Mouse (Mus musculus) left cerebral cortex, postnatal 36 days (tissue): ENCODE results near the gene Acss2. TPM values are rescaled to one million over a fixed set of nuclear protein-coding genes. Genes with fewer than 3 reads are reported as not detected.
"Not testable (repeated sequence)": the region's sequence is repeated elsewhere in the genome, so short reads cannot be mapped to it uniquely, and the experiment has no call there.

ENCODE experiments used
- DNase-seq, 2 experiments: peaks; one replicate each; pipeline ENCODE4 v3.0.0; 2021 to 2022; ENCODE audit warnings: low spot score in 2 of 2, mixed read lengths in 1 of 2
- intact Hi-C: fragments of 180-260 bp; cut with DNase I; formaldehyde crosslinking; loops from one replicate; pipeline ENCODE4 v1.15.1; 2025
- total RNA-seq, 2 experiments: library from RNA; stranded (reverse); gene quantifications; 2 replicates each; pipeline ENCODE4 v1.2.3; 2021

The Acss2 gene
- total RNA-seq, 2 experiments from 2014 or later = 60.1 to 61.2 TPM

DNA sequence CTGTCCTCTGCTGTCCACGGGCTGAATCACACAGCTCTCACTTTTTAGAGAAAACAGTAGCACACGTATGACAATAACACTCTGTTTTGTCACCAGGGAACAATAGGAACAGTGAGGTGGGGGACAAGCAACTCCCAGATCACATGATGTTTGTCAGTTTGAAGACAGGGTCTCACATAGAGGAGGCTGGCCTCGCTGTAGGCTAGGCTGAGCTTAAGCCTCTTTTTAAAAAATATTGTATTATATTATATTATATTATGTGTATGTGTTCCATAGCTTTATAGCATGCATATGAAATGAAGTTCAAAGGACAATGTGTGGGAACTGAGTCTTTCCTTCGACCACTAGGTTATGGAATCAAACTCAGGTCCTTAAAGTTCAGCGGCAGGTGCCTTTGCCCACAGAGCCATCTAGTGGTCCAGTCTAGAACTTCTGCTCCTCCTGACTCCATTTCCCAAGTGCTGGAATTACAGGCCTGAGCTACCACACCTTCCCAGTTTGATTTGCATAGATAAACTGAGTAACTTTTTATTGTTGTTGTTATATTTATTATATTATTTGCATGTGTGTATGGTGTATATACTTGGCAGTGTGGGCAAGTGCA, 66.3 kb downstream of the Acss2 start:
- intact Hi-C loops = loop anchor here (2.0 kb wide), 1 partner anchor 67 kb away; the partner anchor contains the start of gene Acss2
- peak in 1 of 2 experiments; percentile 25 for DNase-seq

DNA sequence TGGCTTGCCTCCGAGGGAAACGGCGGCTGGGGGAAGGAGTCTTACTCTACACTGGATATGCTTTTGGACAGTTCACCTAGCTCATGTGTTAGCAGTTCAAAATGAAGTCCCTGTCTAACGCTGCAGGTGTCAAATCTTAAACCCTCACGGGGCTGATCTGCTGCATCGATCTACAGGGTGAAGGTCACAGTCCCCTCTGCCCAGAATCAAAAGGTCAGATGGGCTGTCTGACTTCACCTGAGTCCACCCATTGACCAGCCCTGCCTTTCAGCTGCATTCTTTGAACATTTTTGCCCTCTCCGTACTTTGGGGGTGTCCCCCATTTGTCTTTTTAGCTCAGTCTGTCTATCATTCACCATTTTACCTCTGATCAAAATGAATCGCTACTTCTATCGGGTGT, 67.3 kb downstream of the Acss2 start:
- no peak for DNase-seq
- intact Hi-C loops = loop anchor here (2.0 kb wide), 1 partner anchor 68 kb away; the partner anchor contains the start of gene Acss2

DNA sequence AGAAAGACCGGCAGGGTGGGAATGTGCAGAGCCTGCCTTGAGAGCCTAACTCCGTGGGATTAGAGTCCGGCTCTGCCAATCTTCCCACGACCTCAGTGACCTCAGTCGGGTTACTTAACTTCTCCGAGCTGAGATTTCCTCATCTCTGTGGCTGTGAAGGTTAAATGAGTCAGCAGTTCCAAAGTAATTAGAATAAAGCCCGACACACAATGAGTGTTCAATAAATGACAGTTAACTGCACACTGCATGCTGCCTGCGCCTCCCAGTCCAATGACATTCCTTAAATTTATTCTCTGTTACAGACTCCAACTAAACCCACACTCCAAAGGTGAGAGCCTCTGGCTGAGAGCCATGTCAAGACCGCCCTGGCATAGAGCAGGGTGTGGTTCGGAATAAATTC, 67.7 kb downstream of the Acss2 start:
- intact Hi-C loops = loop anchor here (2.0 kb wide), 1 partner anchor 69 kb away; the partner anchor contains the start of gene Acss2
- DNase-seq = no peak

DNA sequence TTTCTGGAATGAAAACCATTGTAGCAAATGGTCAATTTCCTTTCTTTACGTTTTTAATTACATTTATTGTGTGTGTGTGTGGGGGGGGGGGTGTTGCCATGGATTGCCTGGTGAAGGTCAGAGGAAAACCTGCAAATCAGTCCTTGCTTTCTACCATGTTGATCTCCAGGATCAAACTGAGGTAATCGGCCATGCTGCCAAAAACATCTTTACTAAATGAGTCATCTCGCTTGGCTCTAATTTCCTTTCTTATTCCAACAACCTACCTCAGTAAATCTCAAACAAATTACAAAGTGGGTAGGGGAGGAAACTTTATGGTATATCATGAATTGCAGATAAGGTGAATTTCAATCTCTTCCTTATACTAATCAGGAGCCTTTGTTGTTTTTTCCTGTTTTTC, 70.4 kb downstream of the Acss2 start:
- intact Hi-C loops = no loop called here

DNA sequence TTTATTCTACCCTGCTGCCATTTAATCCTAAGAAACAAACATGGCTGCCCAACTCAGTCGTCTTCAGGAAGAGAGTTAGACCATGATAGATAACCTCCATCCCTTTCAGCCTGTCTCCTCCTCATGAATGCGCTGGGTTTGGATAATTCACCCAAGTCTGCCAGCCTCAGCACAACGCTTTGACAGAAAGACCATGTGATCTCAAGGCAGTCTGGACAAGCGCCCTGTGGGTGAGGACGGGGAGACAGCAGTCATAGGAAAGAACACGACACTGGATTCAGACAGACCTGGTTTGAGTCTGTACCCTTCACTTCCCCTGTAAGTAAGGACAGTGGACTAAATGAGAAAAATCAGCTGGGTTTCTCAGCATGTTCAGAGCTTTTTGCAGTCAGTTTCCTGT, 71.8 kb downstream of the Acss2 start:
- intact Hi-C loops = no loop called here
- no peak for DNase-seq

More for the DNA sequence above, 70.4 kb downstream of the Acss2 start:
- DNase-seq = no peak

DNA sequence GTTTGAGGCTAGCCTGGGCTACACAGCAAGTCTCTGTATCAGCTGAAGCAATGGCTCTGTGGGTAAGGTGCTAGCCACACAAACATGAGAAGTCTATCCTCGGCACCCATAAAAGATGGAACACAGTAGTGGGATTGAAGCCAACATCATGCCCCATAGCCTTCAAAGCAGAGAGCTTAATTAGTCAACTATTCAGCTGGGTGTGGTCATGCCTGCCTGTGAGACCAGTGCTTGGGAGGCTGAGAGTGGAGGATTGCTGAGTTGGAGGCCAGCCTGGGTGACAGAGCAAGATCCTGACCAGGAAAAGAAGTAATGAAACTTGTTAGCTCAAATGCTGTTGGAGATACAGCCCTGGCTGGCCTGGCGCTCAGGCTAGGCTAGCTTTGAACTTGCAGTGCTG, 73.1 kb downstream of the Acss2 start:
- no peak for DNase-seq
- intact Hi-C loops = no loop called here

DNA sequence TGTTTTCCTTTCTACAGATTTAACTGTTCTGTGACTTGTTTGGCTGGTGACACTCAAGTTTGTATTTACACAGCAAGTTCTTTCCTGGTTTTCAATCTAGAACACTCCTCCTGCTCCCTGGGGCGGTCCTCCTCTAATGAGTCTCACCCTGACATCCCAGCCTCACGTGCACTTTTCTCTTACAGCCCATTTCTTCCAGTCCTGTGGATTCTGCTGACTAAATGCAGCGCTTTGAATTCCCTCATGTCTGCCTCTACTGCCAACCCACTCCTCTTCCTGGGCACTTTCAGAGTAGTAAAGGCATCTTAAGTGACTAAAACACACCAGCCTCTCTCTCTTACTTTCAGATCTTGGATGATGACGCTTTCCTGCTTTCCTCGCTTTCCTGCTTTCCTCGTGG, 73.9 kb downstream of the Acss2 start:
- DNase-seq = no peak
- intact Hi-C loops = loop anchor here (2.0 kb wide), 1 partner anchor 75 kb away; the partner anchor contains the start of gene Acss2

DNA sequence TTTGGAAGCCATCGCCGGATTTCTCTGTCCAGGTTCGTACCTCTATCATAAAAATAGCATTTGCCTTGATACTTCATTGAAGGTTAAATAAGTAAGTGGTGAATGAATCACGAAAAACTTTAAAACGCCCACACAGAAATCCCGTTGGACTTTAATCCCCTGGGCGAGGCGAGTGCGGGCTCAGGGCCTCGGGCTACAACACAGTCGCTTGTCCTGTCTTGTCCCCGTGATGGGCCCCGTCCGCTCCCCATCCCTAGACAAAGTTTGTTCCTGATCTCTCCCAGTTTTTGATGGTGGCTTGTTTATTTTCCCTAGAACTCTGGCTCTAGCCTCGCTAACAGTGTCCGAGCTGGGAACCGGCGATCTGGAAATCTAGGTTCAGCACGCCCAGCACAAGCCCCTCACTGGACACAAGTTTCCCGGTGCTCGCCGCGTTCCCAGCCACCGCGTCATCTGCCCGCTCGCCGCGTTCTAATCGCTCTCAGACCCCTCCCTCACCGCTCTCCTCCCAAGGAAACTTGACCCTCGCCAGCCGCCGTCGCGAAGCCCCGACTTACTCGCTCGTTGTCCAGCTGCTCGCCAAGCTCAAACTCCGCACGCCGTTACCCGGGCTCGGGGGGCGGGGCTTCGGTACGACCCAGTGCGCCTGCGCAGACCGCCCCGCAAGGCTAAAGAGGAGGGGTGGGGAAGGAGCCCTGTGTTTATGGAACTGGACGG, 74.5 kb downstream of the Acss2 start, which contains the start of gene Gss:
Gss (minus strand) TSS at position 674 of the 717 bp plus-strand sequence.
- DNase-seq = peak; percentile 98 to 99
- intact Hi-C loops = loop anchor here (2.0 kb wide), 1 partner anchor 75 kb away; the partner anchor contains the start of gene Acss2

DNA sequence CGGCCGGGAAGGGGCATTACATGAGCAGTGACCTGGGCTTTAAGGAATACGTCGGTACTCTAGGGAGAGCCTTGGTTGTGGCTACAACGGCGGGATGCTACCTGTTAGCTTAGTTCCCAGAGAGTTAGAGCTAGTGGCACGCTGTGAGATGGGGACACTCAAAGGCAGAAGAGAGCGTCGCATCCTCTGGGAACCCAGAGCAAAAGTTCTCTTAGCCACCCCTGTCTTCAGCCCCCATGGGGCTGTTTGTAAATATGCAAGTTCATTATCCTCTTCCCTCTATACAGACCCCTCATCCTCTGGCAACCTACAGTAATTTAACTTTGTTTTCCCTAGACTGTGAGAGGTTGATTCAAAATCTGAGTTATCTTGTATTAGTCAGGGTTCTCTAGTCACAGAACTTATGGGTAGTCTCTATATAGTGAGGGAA, 75.1 kb downstream of the Acss2 start:
- intact Hi-C loops = loop anchor here (2.0 kb wide), 1 partner anchor 76 kb away; the partner anchor contains the start of gene Acss2
- no peak for DNase-seq

DNA sequence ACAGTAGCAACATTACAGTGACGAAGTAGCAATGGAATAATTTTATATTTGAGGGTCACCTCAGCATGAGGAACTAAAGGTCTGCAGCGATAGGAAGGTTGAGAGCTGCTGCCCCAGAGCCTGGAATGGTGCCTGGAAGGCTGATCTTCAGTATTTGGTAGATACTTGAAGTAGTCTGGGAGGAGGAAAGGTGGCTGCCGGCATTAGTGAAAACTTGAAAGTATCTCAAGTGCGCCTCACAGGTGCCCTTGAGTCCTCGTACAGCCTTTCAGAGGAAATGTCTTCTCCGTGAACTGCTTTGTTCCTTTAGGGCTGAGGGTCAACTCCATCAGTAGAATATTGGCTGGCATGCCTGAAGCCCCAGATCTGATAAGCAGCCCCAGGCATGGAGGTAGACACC, 77.8 kb downstream of the Acss2 start:
- DNase-seq = no peak
- intact Hi-C loops = no loop called here

DNA sequence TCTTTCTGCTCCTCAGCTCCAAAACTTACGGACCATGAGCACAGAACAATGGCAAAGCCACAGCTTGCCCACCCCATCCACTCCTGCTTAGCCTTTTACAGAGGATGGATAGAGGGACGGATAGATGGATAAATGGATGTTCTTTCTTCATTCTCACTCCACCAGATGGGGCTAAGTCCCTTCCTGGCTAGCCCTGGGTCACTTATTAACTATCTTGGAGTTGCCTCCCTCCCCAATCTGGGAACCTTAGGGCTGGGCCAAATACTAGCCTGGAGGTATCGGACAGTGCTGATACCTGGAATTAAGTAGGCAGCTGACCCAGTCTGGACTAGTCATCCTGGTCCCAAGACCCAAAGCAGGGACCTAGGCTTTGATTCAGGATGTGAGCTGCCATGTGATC, 86.0 kb downstream of the Acss2 start:
- intact Hi-C loops = no loop called here
- no peak for DNase-seq

DNA sequence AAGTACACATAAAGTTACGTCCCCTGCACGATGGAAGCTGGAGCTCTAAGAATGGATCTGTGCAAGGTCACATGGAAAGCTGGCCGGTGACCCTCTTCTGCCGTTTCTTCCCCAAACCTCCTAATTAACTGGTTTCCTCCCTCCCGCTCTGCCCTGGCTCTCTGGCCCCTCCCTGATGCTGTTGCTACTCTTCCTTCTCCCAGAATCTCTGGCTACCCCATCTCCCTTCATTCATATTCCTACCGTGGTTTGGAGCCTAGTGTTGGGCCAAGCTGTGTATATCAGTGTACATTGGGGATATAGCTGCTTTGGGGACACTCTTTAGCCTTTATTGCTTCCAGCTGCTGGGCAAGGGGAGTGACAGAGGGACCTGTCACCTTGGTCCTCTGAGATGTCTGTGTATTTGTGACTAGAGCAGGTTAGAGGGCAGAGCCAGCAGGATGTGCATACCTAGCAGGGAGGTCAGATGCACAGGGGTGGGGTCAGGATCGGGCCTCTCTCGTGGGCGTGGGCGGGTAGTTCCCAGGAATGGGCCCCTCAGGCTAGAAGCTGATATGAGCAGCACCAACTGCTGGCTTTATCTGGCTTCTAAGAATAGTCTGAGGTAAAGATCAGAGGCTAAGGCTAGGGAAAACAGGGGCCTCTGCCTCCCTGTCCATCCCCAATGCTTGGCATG, 87.0 kb downstream of the Acss2 start:
- intact Hi-C loops = no loop called here
- DNase-seq = no peak

DNA sequence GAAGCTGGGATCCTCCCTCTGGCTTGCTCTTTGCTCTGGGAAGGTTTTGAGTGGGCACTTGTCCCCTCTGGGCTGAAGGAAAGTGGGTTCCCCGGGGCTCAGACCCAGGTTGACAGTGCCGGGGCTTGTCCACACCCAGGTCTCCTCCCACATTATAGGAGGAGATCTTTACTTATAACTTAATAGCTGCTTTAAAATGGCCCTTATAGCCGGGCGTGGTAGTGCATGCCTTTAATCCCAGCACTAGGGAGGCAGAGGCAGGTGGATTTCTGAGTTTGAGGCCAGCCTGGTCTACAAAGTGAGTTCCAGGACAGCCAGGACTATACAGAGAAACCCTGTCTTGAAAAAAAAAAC, 87.5 kb downstream of the Acss2 start:
- intact Hi-C loops, DNase-seq: not testable (repeated sequence)

DNA sequence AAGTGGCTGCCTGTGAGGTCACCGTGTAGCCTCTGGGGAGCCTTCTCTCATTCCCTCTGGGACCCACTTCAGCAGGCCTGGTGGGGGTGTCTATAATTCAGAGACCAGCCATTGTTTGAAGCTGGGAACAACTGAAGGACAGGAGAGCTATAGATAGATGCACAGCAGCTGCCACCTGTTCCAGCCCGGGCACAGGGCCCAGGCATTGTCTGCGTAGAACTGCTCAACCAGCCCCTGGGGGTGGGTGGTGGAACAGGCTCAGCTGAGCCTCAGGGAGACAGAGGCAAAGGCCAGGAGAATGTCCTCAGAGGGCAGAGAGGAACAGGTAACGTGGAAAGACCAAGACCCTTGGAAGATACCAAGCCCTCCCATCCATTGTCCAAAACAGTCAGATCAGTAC, 88.6 kb downstream of the Acss2 start:
- DNase-seq = peak in 1 of 2 experiments; percentile 55
- intact Hi-C loops = no loop called here

DNA sequence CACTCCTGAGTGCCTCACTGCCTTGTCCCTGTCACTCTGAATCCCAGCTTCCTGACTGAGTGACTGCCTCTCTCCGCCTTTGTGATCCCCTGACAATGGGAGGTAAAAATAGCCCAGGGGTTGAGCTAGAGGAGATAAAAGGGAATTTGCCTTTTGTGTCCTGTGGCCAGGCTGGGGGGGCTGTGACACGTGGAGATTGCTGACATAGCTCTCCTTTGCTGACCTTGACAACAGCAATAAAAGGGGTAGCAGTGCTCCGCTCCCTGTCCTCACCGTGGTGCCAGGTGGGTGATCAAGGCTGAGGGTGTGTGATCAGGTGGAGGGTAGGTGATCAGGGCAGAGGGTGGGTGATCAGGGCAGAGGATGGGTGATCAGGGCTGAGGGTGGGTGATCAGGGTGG, 93.2 kb downstream of the Acss2 start, which contains the start of gene Myh7b:
Myh7b (plus strand) TSS at position 235 of the 400 bp plus-strand sequence.
- DNase-seq = no peak
- intact Hi-C loops = no loop called here

DNA sequence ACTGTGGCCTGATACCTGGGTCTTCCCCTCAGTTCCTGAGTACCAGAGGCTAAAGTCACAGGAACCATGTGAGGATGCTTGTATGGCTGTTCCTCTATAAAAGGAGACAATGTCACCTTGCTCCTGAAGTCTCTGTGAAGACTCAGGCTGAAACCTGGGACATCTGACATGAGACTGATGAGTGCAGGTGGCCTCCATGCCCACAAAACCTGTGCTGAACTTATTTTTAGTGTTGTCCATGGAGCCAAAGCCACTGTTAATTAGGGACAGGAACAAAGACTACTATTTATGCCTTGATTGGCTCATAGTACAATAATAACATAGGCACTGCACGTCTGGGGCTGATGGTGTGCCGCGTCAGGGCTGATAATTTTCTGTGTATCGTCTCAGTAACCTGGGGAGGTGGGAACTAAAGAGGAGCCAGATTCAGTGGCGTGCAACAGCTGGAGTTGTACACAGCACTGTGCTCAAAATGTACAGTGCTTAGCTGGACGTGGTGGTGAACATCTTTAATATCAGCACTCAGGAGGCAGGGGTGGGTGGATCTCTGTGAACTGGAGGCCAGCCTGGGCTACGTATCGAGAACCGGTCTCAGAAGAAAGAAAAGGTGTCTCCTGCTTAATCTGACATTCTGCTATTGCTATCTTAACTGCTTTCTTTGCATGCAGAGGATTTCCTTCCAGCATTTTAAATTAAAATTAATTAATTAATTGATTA, 94.2 kb downstream of the Acss2 start:
- intact Hi-C loops = no loop called here
- no peak for DNase-seq

DNA sequence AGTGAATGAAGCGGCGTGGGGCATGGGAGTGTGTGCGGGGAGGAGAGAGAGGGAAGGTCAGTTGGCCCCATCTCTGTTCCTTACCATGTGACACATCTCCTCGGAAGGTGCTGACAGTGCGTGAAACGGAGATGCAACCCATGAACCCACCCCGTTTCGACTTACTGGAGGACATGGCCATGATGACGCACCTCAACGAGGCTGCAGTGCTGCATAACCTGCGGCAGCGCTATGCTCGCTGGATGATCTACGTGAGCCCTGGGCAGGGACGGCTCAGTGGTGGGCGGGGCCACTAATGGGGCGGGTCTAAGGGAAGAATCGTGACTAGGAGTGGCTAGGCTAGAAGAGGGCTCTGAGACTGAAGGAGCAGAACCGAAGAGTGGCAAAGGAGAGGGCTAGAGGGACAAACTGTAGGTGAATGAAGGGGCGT, 95.6 kb downstream of the Acss2 start:
- intact Hi-C loops = no loop called here
- peak in 1 of 2 experiments; percentile 43 for DNase-seq

DNA sequence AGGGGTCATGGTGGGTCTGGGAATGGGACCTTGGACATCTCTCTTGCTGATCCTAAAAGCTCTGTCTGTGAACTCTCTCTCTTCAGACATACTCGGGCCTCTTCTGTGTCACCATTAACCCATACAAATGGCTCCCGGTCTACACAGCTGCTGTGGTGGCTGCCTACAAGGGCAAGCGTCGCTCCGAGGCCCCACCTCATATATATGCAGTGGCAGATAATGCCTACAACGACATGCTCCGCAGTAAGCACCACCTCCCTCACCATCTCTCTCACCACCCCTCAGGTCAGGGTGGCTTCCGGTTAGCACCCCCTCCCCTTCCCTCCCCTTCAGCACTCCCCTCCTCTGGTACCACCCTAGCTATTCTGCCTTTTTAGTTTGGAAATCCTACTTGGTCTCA, 96.2 kb downstream of the Acss2 start:
- intact Hi-C loops = no loop called here
- no peak for DNase-seq

DNA sequence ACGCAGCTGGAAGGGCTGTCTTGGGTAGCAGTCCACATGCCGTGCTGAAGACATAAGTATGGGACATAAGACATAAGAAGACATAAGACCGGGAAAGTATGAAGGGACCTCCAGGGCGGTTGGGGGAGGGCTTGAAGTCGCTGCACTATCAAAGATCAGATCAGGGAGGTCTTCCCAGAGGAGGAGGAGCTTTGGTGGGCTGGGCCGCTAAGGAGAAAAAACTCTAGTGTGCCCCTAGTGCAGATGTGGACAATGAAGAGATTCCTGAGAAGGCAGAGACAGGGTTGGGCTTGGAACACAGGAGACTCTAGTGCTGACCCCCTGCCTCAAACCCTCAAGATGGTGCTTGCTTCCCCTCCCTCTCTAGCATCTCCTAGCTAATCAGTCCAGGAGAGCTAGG, 99.2 kb downstream of the Acss2 start:
- intact Hi-C loops = no loop called here
- no peak for DNase-seq

DNA sequence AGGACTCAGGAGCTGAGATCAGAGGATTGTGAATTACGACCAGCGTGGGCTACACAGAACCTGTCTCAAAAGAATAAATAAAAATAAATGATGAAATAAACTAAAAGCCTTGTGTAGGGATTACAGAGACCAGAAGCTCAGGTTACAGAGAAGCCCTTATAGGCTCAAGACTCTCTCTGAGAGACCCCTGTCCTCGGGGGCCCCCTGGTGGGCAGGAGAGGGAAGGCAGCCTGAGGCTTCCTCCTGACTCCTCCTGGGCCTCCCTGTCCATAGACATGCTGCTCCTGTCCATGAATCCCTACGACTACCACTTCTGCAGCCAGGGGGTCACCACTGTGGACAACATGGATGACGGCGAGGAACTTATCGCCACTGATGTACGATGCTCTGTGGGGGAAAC, 102.1 kb downstream of the Acss2 start:
- intact Hi-C loops = no loop called here
- peak; percentile 82 to 84 for DNase-seq
